Mouse (Mus musculus) cortical plate, adult 2 months (tissue): Measurements from ENCODE around the gene Dmbx1.

Experiments used
- CTCF ChIP-seq: fragments of 200-500 bp; IDR thresholded peaks from 2 replicates; pipeline ENCODE4 v1.5.1; 2011; ENCODE audit warnings: mild to moderate bottlenecking, control low read depth, low read length; ENCODE audit not compliant: insufficient read depth; ENCODE audit errors: extremely low read depth
- POLR2A ChIP-seq: fragments of 200-500 bp; IDR thresholded peaks from 2 replicates; pipeline ENCODE4 v1.6.1; 2011; ENCODE audit warnings: mild to moderate bottlenecking, low read length, control low read depth; ENCODE audit not compliant: insufficient read depth; ENCODE audit errors: extremely low read depth

GRCm38 (mm10) chr4:115878216-115878678 lies 61.5 kb downstream of the Dmbx1 start:
- TF ChIP-seq CTCF (no peak), POLR2A (no peak)
